Mouse (Mus musculus) stomach, embryonic 15.5 days (tissue): ENCODE measurements at regions not wholly inside any gene's neighbourhood (a gene's known extent, or its start where the extent isn't known, plus 50 kb on each side); places are given as distances from the start of the nearest gene placed in this dataset.

Experiments
- ATAC-seq: fragments of 200-750 bp; cut with Nextera tagmentation; 2 replicates; pipeline ENCODE4 v1.8.0; 2017; ENCODE audit warnings: low read depth, moderate number of reproducible peaks, moderate TSS enrichment; ENCODE audit not compliant: insufficient read depth, low FRiP score
- H3K27ac ChIP-seq: fragments of 300-500 bp; sonication (generic); 2 replicates; pipeline ENCODE4 v1.5.1; 2015; ENCODE audit warnings: mild to moderate bottlenecking, inconsistent platforms
- H3K27me3 ChIP-seq: fragments of 300-500 bp; sonication (generic); replicated peaks from 2 replicates; pipeline ENCODE4 v1.6.1; 2015; ENCODE audit warnings: inconsistent platforms
- H3K36me3 ChIP-seq: fragments of 300-500 bp; sonication (generic); 2 replicates; pipeline ENCODE4 v1.6.1; 2015; ENCODE audit warnings: inconsistent platforms
- H3K4me1 ChIP-seq: fragments of 300-500 bp; sonication (generic); 2 replicates; pipeline ENCODE4 v1.6.1; 2015; ENCODE audit warnings: inconsistent platforms
- H3K4me2 ChIP-seq: fragments of 300-500 bp; sonication (generic); 2 replicates; pipeline ENCODE4 v1.6.1; 2015; ENCODE audit warnings: mild to moderate bottlenecking, inconsistent platforms
- H3K4me3 ChIP-seq: fragments of 300-500 bp; sonication (generic); replicated peaks from 2 replicates; pipeline ENCODE4 v1.5.1; 2015; ENCODE audit warnings: inconsistent platforms
- H3K9ac ChIP-seq: fragments of 300-500 bp; sonication (generic); 2 replicates; pipeline ENCODE4 v1.6.1; 2015; ENCODE audit warnings: inconsistent platforms
- H3K9me3 ChIP-seq: fragments of 300-500 bp; sonication (generic); 2 replicates; pipeline ENCODE4 v1.6.1; 2016; ENCODE audit warnings: inconsistent platforms
- WGBS: fragments of 180-500 bp; shearing (Covaris S2); methylation state at CpG from one replicate; pipeline ENCODE4 v1.1.7; 2015; 5-methylcytosine and 5-hydroxymethylcytosine counted together

DNA sequence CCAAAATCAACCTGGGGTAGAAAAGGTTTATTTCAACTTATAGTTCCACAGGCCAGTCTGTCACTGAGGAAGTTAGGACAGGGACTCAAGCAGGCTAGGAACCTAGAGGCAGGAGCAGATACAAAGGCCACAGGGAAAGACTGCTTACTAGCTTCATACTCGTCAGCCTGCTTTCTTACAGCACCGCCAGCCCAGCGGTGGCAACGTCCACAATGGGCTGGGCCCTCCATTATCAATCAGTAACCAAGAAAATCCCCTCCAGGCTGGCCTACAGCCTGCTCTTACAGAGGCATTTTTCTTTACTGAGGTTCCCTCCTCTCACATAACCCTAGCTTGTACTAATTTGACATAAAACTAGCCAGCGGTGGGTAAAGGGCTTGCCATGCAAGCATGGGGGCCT is 180.2 kb downstream of the Utp6 start:
- Histone ChIP-seq H3K4me2 (no peak overlapping the region), H3K4me1 (peaks cover 17% of the 10 kb centered on the region; the same call in 1 of the 2 replicates), H3K4me3 (no peak overlapping the region), H3K36me3 (no peaks in the 10 kb centered on the region), H3K9ac (no peak overlapping the region), H3K9me3 (no peaks in the 10 kb centered on the region), H3K27ac (no peak overlapping the region), H3K27me3 (no peaks in the 10 kb centered on the region)
- WGBS = 72% methylated on average over 5 of the region's 5 CpGs
- ATAC-seq = no peak

DNA sequence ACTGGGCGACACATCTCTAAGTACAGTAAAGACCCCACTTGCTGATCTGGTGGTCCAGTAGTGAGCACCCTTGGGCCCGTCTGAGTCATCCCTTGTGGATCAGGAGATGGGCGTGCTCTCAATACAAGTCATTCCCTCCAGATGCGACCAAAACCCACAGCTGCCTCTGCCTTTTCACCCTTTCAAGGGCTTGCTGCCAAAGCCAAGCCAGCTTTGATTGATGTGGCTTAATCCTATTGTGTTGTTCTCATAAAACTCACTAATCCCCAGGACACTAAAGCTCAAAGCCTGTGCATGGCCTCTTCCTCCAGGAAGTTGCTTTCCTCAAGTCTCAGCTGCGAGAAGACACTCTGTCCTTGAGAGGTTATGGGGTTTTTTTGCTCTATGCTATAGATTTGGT is 182.4 kb downstream of the Utp6 start:
- no peak for ATAC-seq
- Histone ChIP-seq H3K4me1 (peaks cover 16% of the 10 kb centered on the region; the same call in 1 of the 2 replicates), H3K36me3 (no peaks in the 10 kb centered on the region), H3K9ac (no peak overlapping the region), H3K9me3 (no peaks in the 10 kb centered on the region), H3K27ac (no peak overlapping the region), H3K4me2 (no peak overlapping the region), H3K4me3 (no peak overlapping the region), H3K27me3 (no peaks in the 10 kb centered on the region)
- WGBS = 23% methylated on average over 5 of the region's 5 CpGs

DNA sequence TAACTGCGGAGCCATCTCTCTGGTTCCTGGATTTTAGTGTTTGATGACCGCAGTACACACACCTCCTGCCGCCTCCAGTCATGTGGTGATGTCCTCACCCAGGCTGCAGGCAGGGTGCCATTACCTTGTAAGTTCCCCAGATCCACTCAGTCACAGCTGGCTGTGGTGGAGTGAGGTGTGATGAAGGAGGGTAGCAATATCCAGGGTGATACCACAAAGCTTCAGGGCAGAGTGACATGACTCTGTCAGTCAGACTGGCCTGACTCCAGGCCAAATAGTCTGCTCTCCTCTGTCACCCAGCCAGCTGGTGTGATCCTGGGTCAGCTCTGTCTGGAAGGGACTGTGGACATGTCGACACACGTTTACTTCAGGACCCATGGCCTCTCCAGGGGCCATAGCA is 183.7 kb downstream of the Utp6 start:
- 69% methylated on average over 5 of the region's 5 CpGs for WGBS
- no peak overlapping the region for H3K9ac ChIP-seq

DNA sequence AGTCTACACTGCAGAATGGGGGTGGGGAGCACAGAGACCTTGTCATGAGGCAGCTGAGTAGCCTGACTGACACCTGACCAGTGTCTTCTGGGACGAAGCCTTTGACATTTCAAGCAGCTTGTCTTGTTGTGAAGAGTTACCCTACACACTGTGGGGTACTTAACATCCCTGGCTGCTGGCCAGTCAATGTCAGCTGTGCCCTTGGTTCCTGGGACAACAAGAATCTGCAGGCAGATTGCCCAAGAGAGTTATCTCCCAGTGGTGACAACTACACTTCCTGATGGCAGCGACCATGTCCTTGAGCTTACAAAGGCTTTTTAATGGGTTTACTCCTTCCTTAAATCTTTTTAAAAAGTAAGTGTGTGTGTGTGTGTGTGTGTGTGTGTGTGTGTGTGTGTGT is 184.2 kb downstream of the Utp6 start:
- no peak overlapping the region for H3K9ac ChIP-seq
- H3K27me3 ChIP-seq = no peaks in the 10 kb centered on the region
- no peaks in the 10 kb centered on the region for H3K36me3 ChIP-seq
- H3K9me3 ChIP-seq = no peaks in the 10 kb centered on the region
- H3K4me3 ChIP-seq = no peak overlapping the region
- peaks cover 21% of the 10 kb centered on the region; the same call in 1 of the 2 replicates for H3K4me1 ChIP-seq
- no peak overlapping the region for H3K4me2 ChIP-seq
- no peak overlapping the region for H3K27ac ChIP-seq
- WGBS = 66% methylated on average over 2 of the region's 2 CpGs
- no peak for ATAC-seq

More for the DNA sequence above, 183.7 kb downstream of the Utp6 start:
- no peaks in the 10 kb centered on the region for H3K36me3 ChIP-seq
- no peaks in the 10 kb centered on the region for H3K9me3 ChIP-seq
- no peak; the same call in 1 of the 2 replicates for ATAC-seq
- H3K4me3 ChIP-seq = no peak overlapping the region
- peaks cover 21% of the 10 kb centered on the region; the same call in 1 of the 2 replicates for H3K4me1 ChIP-seq
- no peaks in the 10 kb centered on the region for H3K27me3 ChIP-seq
- H3K4me2 ChIP-seq = no peak overlapping the region
- H3K27ac ChIP-seq = no peak overlapping the region

DNA sequence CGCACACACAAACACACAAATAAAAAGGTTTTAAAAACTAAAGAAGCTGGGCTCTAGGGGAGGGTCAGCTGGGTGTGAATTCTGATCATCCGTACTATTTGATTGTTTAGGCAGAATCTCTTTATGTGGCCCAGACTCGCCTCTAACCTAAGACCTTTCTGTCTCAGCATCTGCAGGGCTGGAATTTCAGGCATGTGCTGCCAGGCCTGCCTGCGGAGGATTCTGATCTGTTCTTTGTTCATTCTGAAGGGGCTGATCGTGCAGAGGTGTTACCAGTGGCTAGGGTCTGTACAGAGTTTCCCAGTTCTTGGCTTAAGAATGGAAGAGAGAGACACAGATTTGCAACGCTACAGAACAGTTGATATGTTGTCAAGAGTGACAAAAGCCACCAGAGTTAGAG is 185.6 kb downstream of the Rab11fip4 start:
- no peak for ATAC-seq
- H3K27ac ChIP-seq = no peak overlapping the region
- H3K36me3 ChIP-seq = no peaks in the 10 kb centered on the region
- no peaks in the 10 kb centered on the region for H3K9me3 ChIP-seq
- peaks cover 21% of the 10 kb centered on the region; the same call in 1 of the 2 replicates for H3K4me1 ChIP-seq
- no peaks in the 10 kb centered on the region for H3K27me3 ChIP-seq
- no peak overlapping the region for H3K4me2 ChIP-seq
- H3K9ac ChIP-seq = no peak overlapping the region
- H3K4me3 ChIP-seq = no peak overlapping the region
- WGBS = 45% methylated on average over 6 of the region's 6 CpGs

DNA sequence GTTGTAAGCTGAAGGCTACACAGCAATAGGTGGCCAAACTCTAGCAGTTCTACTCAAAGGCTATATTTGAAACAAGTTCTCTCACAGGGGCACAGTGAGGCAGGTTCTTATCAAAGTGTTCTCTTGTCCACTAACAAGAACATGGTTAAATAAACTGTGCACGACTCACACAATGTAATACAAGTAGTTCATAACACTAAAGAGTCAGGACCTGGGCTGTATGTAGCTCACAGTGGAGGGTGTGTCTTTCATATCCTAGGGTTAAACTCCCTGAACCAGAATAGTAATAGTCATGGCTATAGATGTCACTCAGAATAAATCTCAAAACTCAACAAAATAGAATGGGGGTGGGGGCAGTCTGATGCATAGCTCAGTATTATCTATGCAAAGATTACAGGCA is 182.7 kb downstream of the Rab11fip4 start:
- Histone ChIP-seq H3K36me3 (no peaks in the 10 kb centered on the region), H3K4me2 (no peak overlapping the region), H3K27me3 (no peaks in the 10 kb centered on the region), H3K9ac (no peak overlapping the region), H3K4me1 (peaks cover 8% of the 10 kb centered on the region; the same call in 1 of the 2 replicates), H3K9me3 (no peaks in the 10 kb centered on the region), H3K27ac (peak overlapping the region; percentile 59; the same call in 1 of the 2 replicates), H3K4me3 (no peak overlapping the region)
- peak; percentile 54 for ATAC-seq
- 34% methylated on average over 1 of the region's 1 CpGs for WGBS

DNA sequence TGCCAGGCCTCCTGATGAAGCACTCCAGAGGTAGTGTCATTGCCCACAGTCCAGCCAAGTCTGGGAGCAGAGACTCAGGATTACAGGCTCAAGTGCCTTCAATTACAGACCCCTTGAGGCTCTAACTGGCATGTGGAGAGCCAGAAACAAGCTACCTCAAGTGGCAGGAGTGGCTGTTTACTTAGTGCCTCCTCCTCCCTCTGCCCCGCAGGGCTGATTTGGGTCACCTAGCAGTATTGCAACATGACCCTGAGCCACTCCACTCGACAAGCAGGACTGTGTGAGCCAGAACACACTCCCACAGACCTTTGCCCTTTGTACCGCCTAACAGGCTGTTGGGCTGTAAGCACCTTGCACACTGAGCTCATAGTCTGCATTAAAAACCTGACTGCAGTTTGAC is 180.4 kb downstream of the Rab11fip4 start:
- Histone ChIP-seq H3K9me3 (no peaks in the 10 kb centered on the region), H3K27me3 (no peaks in the 10 kb centered on the region), H3K9ac (no peak overlapping the region), H3K4me1 (peaks cover 7% of the 10 kb centered on the region; the same call in 1 of the 2 replicates), H3K4me2 (no peak overlapping the region), H3K36me3 (no peaks in the 10 kb centered on the region), H3K4me3 (no peak overlapping the region), H3K27ac (peak overlapping the region; percentile 17; the same call in 1 of the 2 replicates)
- ATAC-seq = peak; percentile 84
- WGBS = 27% methylated on average over 3 of the region's 3 CpGs

DNA sequence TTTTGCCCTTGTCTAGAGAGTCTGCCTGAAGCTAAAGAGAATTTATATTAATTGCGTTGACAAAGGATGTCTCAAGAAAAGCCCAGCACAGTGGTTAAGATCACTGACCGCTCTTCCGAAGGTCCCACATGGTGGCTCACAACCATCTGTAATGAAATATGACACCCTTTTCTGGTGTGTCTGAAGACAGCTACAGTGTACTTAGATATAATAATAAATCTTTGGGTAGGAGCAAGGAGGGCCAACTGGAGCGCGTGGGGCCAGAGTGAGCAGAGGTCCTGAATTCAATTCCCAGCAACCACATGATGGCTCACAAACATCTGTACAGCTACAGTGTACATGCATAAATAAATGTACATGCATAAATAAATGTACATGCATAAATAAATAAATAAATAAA is 176.1 kb downstream of the Rab11fip4 start:
- Histone ChIP-seq H3K4me1 (no peaks in the 10 kb centered on the region), H3K4me2 (no peak overlapping the region), H3K36me3 (no peaks in the 10 kb centered on the region), H3K4me3 (no peak overlapping the region), H3K27ac (no peak overlapping the region), H3K9ac (no peak overlapping the region), H3K27me3 (no peaks in the 10 kb centered on the region), H3K9me3 (no peaks in the 10 kb centered on the region)
- no peak for ATAC-seq
- WGBS = 69% methylated on average over 5 of the region's 5 CpGs

DNA sequence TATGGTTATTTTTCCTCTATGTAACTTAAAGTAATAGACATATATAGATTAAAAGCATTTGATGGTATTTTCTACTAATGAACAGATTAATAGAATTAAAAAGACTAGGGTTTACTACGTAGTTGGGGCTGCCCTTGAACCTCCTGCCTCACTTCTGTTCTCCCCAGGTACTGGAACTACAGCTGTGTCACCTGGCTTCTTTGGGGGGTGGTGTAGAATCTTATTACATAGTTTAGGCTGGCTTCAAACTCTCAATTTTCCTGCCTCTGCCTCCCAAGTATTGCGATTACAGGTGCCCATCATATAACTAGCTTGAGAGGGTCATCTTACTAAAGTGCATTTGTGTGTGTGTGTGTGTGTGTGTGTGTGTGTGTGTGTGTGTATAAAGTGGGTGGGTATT is 175.0 kb downstream of the Rab11fip4 start:
- no peak overlapping the region for H3K27ac ChIP-seq
- ATAC-seq = no peak
- 89% methylated on average over 2 of the region's 2 CpGs for WGBS
- no peak overlapping the region for H3K9ac ChIP-seq
- H3K9me3 ChIP-seq = no peaks in the 10 kb centered on the region
- H3K4me1 ChIP-seq = no peaks in the 10 kb centered on the region
- no peak overlapping the region for H3K4me3 ChIP-seq
- H3K36me3 ChIP-seq = no peaks in the 10 kb centered on the region
- no peaks in the 10 kb centered on the region for H3K27me3 ChIP-seq
- no peak overlapping the region for H3K4me2 ChIP-seq

DNA sequence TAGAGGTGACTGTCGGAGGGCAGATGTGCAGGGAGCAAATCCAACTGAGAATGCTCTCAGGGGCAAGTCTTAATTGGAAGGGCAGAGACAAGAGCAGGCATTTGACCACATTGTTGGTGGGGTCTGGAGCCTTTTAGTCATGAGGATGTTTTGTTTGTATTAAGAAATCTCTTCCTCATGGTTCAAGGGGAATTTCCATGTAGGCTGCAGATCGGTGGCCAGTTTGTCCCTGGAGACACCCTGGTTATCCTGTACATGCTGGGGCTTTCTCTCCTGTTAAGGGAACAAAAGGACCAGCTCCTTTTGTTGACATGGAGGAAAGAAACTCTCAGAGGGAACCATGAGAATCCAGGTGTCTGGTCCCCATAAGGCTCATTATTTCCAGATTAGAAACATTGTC is 174.4 kb downstream of the Rab11fip4 start:
- ATAC-seq = no peak
- H3K4me1 ChIP-seq = no peaks in the 10 kb centered on the region
- WGBS = 57% methylated on average over 2 of the region's 2 CpGs
- H3K9me3 ChIP-seq = no peaks in the 10 kb centered on the region
- H3K27ac ChIP-seq = no peak overlapping the region
- H3K4me2 ChIP-seq = no peak overlapping the region
- no peaks in the 10 kb centered on the region for H3K27me3 ChIP-seq
- no peak overlapping the region for H3K4me3 ChIP-seq
- H3K9ac ChIP-seq = no peak overlapping the region
- no peaks in the 10 kb centered on the region for H3K36me3 ChIP-seq

DNA sequence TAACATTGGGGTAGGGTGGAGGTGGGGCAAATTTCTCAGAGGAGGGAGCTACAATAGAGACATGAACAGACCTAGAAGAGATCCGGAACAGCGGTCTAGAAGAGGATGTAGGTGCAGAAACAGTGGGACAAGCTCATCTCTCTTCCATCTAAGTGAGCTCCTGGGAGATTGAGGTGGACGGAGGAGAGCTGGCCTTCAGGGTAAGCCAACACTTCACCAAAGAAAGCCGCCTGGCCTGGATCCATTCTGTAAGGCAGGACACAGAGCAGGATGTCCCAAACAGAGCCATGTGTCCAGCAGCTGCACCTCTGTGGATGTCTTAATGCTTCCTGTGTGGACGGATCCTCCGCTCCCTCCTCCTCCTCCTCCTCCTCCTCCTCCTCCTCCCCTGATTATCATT is 173.0 kb downstream of the Rab11fip4 start:
- no peak for ATAC-seq
- Histone ChIP-seq H3K4me1 (no peaks in the 10 kb centered on the region), H3K9me3 (no peaks in the 10 kb centered on the region), H3K4me3 (no peak overlapping the region), H3K36me3 (no peaks in the 10 kb centered on the region), H3K27ac (no peak overlapping the region), H3K9ac (no peak overlapping the region), H3K27me3 (no peaks in the 10 kb centered on the region), H3K4me2 (no peak overlapping the region)
- WGBS = 76% methylated on average over 6 of the region's 6 CpGs

DNA sequence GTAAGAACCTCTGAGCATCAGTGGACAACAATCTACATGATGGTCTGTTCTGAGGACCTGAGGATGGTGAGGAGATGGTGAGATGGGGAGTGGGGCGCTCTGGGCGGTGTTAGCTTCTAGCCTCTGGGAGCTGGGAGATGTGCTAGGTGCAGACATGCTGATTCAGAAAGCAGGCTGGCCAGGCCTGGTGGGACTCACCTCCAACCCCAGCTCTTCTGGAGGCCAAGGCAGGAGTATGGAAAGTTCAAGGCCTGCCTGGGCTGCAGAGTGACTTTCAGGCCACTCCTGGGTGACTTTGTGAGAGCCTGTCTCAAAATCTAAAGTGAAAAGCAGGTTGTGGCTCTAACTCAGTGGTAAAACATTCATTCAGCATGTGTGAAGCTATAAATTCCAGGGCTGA is 171.6 kb downstream of the Rab11fip4 start:
- Histone ChIP-seq H3K9me3 (no peaks in the 10 kb centered on the region), H3K9ac (no peak overlapping the region), H3K4me3 (no peak overlapping the region), H3K27ac (no peak overlapping the region), H3K27me3 (no peaks in the 10 kb centered on the region), H3K36me3 (no peaks in the 10 kb centered on the region), H3K4me1 (no peaks in the 10 kb centered on the region), H3K4me2 (no peak overlapping the region)
- 100% methylated on average over 2 of the region's 2 CpGs for WGBS
- ATAC-seq = no peak

DNA sequence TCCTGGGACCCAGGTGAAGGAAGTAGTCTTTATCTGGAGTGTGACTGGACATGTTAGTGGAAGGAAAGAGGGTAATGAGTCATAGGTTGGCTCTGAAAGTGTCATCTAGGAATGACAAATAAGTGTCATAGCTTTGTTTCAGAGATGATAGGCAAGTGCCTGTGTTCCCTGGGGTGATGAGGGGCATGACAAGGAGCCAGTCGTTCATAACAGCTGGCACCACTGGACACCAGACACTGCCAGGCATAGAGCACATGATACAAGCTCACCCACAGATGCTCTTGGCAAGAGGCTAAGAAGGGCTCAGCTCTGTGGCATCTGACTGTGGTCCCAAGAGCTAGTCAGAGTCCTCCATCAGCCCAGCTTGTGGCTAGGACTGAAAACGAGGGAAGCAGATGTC is 171.0 kb downstream of the Rab11fip4 start:
- H3K9ac ChIP-seq = no peak overlapping the region
- no peaks in the 10 kb centered on the region for H3K9me3 ChIP-seq
- H3K27ac ChIP-seq = no peak overlapping the region
- H3K36me3 ChIP-seq = no peaks in the 10 kb centered on the region
- H3K4me2 ChIP-seq = no peak overlapping the region
- ATAC-seq = no peak
- no peaks in the 10 kb centered on the region for H3K27me3 ChIP-seq
- H3K4me1 ChIP-seq = no peaks in the 10 kb centered on the region
- no peak overlapping the region for H3K4me3 ChIP-seq
- WGBS = 63% methylated on average over 2 of the region's 2 CpGs
